Mouse (Mus musculus) megakaryocyte progenitor cell, adult 5-6 weeks (primary cell): ENCODE measurements around the gene Lgals2. TPM values are rescaled to one million over a fixed set of nuclear protein-coding genes. Genes with fewer than 3 reads are reported as not detected.
A peak's percentile ranks its signal among the peaks of the same experiment; 100 is the strongest.

Experiments used
- ATAC-seq: replicated peaks from 2 replicates; pipeline ENCODE4 v1.8.0; 2016; ENCODE audit warnings: mild to moderate bottlenecking, moderate TSS enrichment, inconsistent platforms; ENCODE audit not compliant: poor library complexity
- total RNA-seq, 2 experiments: library from RNA; stranded (forward) in 1 of 2; stranded (reverse) in 1 of 2; fragments of 157-497, 149-512 nt in 1 of 2; fragments of 200-1000 nt in 1 of 2; gene quantifications; 2 replicates each; pipeline versions ENCODE4 v1.2.3 to v1.2.4; 2015 to 2017

Lgals2 gene
- total RNA-seq, 2 experiments from 2014 or later: not detected

GRCm38 (mm10) chr15:78844791-78845190 lies 10.5 kb downstream of the Lgals2 start:
- ATAC-seq: no peak

DNA sequence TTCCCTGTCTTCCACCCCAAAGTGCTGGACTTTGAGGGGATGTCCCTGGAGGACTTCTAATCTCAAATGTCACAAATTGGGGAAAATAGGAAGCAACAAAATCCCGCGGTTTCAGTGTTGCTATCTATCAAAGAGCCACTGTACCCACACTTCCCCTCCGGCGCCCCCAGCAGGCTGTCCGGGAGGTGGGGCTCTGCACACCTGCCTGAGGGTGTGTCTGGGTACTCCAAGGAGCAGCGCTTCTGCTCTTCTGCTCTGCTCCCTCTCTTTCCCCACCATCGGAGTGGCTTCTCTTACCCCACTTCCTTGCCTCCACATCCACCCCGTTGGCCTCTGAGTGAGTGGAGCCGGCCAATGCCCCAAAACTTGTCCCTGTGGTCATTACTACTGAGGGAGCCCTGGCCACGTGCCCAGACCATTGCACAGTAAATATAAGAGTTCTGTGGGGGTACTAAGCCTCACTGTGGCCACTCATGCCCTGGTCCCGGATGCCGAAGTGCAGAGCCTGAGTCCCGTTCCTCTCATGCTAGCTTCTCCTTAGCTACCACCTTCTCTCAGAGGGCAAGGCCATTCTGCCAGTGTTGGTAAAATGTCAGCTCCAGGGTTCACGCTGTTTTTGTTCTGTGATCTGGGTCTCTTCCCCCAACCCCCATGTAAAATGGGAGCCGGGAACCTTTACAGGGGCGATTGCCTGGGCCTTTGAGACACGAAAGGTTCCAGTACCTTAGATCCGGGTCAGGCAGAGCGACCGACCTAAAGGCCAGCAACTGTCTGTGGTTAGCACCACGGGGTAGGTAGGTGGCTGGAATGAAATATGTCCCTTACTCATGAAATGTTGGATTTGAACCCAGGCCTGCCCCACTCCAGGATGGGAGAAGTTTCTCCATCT lies 11.5 kb downstream of the Lgals2 start:
- ATAC-seq: peak; percentile 57

DNA sequence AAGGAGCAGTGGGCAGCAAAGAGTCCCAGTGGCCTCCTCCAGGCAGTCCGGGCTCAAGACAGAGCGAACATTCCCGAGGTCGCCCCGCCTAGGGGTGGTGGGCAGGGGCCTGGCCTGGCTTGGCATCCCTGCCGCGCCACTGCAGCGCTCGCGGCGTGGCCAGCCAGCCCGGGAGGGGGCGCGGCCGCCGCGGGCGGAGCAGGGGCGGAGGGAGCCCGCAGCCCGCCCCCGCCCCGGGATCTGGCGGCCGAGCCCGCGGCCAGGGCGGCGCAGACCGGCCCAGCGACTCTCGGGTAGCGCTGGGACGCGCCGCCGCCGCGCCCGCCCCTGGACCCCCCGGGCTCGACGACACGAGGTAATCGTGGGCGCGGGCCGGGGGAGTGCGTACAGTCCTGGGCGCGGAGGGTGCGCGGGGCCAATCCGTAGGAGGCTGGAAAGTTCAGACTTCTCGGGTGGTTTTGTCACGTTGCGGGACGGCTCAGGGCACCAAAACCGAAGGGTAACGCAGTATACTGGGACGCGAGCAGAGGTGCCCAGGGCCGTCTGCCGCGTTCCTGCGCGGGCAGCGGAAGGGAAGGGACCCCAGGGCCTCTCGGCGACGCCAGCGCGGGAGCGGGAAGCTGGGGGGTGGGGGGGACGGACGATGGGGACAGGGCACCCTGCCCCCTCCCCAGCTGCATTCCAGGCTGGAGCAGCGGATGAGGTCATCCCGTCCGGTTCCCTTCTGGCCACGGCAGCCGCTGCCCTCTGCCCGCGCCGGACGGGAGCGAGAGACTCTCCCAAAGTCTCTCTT lies 12.8 kb downstream of the Lgals2 start, which contains the start of gene Cdc42ep1:
TSS of gene Cdc42ep1 (plus strand) at position 254 of the 793 bp plus-strand sequence.
- ATAC-seq: no peak

DNA sequence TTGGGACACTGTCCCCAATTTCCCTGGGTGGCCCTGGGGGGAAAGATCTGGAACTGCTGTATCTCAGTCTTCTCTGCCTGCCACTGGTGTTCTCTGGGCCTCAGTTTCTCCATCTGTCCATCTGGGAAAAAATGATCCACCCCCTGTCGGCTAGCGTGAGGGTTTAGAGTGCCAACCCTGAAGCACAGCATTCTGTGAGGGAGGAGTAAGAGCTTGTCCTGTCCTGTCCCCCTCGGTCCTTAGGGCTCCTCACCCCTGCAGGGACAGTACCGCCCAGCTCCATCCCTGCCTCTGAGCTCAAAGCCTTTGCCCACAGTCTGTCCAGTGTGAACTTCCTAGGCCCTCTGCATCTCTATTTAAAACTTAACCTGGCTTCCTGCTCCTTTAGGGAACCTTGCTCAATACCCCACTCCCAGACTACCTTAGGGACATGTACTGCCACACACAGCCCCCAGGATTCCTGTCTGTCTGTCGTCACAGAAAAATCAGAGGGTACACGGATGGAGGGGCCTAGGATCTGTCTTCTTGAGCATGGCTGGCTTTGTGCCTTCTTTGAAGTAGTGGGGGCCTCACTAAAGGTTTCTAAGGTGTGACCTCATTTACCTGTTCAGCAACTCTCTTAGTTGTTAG lies 14.1 kb downstream of the Lgals2 start:
- no peak for ATAC-seq

- ATAC-seq: no peak
Observed at GRCm38 (mm10) chr15:78840751-78841150, 14.6 kb downstream of the Lgals2 start.

- no peak for ATAC-seq
Observed at GRCm38 (mm10) chr15:78840241-78840640, 15.1 kb downstream of the Lgals2 start.

- no peak for ATAC-seq
Observed at GRCm38 (mm10) chr15:78839744-78840143, 15.6 kb downstream of the Lgals2 start.

- no peak for ATAC-seq
Observed at GRCm38 (mm10) chr15:78836086-78836621, 19.2 kb downstream of the Lgals2 start.

- ATAC-seq: peak; percentile 96
Observed at GRCm38 (mm10) chr15:78835200-78836085, 19.9 kb downstream of the Lgals2 start.

GRCm38 (mm10) chr15:78834233-78835005 lies 20.9 kb downstream of the Lgals2 start:
- ATAC-seq: no peak

- peak; percentile 54 for ATAC-seq
Observed at GRCm38 (mm10) chr15:78833582-78833981, 21.7 kb downstream of the Lgals2 start.

GRCm38 (mm10) chr15:78832701-78833123 lies 22.6 kb downstream of the Lgals2 start:
- ATAC-seq: no peak

- no peak for ATAC-seq
Observed at GRCm38 (mm10) chr15:78831720-78832657, 23.3 kb downstream of the Lgals2 start.

DNA sequence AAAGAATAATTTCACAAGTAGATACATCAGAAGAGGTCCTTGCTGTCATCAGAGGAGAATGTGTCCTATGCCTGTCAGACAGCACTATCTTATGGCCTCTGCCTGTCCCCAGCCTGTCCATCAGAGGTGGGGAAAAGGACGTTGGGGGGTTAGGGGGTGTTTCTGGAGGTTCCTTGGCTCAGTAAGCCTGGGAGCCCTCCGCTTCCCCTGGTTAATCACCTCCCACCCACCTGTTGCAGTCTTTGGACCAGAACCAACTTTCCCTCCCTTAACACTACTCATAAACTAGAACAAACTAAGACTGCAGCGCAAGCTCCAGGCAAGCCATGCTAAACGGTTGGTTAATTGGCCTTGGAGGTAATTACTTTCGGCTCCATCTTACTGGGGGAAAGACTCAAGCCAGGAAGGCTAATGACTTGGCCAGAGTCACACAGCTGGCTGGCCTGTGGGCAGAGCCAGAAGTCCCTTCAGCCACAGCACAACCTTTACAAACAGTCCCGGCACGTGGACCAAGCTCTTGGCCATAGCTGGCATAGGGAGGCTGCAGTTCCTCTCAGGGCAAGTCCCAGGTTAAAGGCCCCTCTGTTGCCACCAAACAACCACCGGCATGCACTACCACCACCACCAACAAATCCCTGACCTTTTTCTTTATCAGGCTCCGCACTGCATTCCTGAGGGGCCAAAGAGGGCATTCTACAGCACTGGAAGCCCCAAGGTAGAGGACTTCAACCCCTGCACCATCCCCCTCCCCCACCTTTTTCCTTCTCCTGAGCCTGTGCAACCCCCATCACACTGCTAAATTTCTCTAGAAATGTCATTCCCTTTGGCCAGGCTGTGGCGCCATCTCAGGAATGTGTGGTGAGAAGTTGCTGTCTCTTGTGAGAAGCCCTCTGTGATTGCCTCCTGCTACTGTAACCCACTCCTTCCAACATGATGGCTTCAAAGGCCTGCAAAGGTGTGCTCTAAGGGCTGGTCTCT lies 24.3 kb downstream of the Lgals2 start:
- ATAC-seq: no peak

- ATAC-seq: no peak
Observed at GRCm38 (mm10) chr15:78829636-78830035, 25.7 kb downstream of the Lgals2 start.

DNA sequence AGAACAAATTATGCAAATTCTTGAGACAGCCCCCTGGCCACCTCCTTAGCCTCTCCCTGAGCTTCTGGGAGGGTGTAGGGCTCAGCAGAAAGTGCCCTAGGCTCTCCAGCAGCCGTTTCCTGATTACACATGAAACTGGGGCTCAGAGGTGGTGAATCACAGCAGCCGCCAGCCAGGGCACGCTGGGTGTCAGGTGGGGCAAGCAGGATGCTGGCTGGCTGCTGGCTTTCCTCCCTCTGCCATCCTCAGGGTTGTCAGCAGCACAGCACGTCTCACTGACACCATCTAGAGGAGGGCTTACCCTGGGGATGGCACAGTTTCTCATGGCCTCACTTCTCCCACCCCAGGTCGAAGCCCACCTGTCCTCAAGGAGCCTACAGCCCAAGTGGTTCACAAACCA lies 27.0 kb downstream of the Lgals2 start:
- ATAC-seq: no peak
